Mouse (Mus musculus): ENCODE data around the gene Sfrp5. TPM values are rescaled to one million over a fixed set of nuclear protein-coding genes. Genes with fewer than 3 reads are reported as not detected.

Sfrp5 gene
- polyA plus RNA-seq, 1 experiment from 2014 or later = 4.1 TPM

DNA sequence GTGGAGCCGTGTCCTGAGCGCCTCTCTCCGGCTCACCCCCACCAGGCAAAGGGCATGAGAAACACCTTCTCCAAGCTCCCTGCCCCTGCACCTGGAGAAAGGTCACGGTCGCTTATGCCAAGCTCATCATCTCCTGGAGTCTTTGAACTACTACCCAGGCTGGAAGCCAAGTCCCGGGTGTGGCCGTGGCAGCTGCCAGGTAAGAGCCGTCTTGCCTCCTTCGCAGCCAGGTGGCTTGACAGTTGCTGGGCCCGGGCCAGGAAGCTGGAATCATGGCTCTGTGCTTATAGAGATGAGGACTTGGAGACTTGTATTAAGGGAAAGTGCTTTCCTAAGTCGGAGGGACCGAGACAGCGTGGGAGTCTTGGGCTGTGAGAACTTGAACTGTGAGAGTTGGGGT, 28.9 kb upstream of the Sfrp5 start:
- DNase-seq (ENCODE audit: low spot score) (no peak), ATAC-seq (ENCODE audit: insufficient read depth, low FRiP score, low TSS enrichment) (no peak)
- Histone ChIP-seq H3K27ac (ENCODE audit: low read depth, low read length) (no peak overlapping the region), H3K36me3 (ENCODE audit: control insufficient read depth, insufficient read depth, low read length) (no peaks in the 10 kb centered on the region), H3K9me3 (ENCODE audit: control insufficient read depth, low read length) (no peaks in the 10 kb centered on the region), H3K27me3 (ENCODE audit: control insufficient read depth, insufficient read depth, low read length) (no peaks in the 10 kb centered on the region), H3K4me3 (ENCODE audit: low read depth, low read length) (no peak overlapping the region), H3K9ac (ENCODE audit: low read length) (no peak overlapping the region), H3K4me1 (ENCODE audit: control insufficient read depth, insufficient read depth, low read length) (no peaks in the 10 kb centered on the region), H3K4me2 (ENCODE audit: low read depth) (no peak overlapping the region)
- WGBS = 90% methylated on average over 13 of the region's 13 CpGs

GRCm38 (mm10) chr19:42230288-42230568, 28.2 kb upstream of the Sfrp5 start:
- ATAC-seq (ENCODE audit: insufficient read depth, low FRiP score, low TSS enrichment) (no peak), DNase-seq (ENCODE audit: low spot score) (no peak)
- Histone ChIP-seq H3K4me2 (ENCODE audit: low read depth) (no peak overlapping the region), H3K4me1 (ENCODE audit: control insufficient read depth, insufficient read depth, low read length) (no peaks in the 10 kb centered on the region), H3K9ac (ENCODE audit: low read length) (no peak overlapping the region), H3K9me3 (ENCODE audit: control insufficient read depth, low read length) (no peaks in the 10 kb centered on the region), H3K36me3 (ENCODE audit: control insufficient read depth, insufficient read depth, low read length) (no peaks in the 10 kb centered on the region), H3K27me3 (ENCODE audit: control insufficient read depth, insufficient read depth, low read length) (no peaks in the 10 kb centered on the region), H3K27ac (ENCODE audit: low read depth, low read length) (no peak overlapping the region), H3K4me3 (ENCODE audit: low read depth, low read length) (no peak overlapping the region)
- 72% methylated on average over 5 of the region's 5 CpGs for WGBS

- Histone ChIP-seq H3K9ac (ENCODE audit: low read length) (no peak overlapping the region), H3K36me3 (ENCODE audit: control insufficient read depth, insufficient read depth, low read length) (no peaks in the 10 kb centered on the region), H3K4me3 (ENCODE audit: low read depth, low read length) (no peak overlapping the region), H3K27me3 (ENCODE audit: control insufficient read depth, insufficient read depth, low read length) (no peaks in the 10 kb centered on the region), H3K4me2 (ENCODE audit: low read depth) (no peak overlapping the region), H3K9me3 (ENCODE audit: control insufficient read depth, low read length) (no peaks in the 10 kb centered on the region), H3K4me1 (ENCODE audit: control insufficient read depth, insufficient read depth, low read length) (no peaks in the 10 kb centered on the region), H3K27ac (ENCODE audit: low read depth, low read length) (no peak overlapping the region)
- ATAC-seq (ENCODE audit: insufficient read depth, low FRiP score, low TSS enrichment) (no peak), DNase-seq (ENCODE audit: low spot score) (no peak)
- 74% methylated on average over 17 of the region's 17 CpGs for WGBS
Measured at GRCm38 (mm10) chr19:42229499-42230287, 27.6 kb upstream of the Sfrp5 start.

DNA sequence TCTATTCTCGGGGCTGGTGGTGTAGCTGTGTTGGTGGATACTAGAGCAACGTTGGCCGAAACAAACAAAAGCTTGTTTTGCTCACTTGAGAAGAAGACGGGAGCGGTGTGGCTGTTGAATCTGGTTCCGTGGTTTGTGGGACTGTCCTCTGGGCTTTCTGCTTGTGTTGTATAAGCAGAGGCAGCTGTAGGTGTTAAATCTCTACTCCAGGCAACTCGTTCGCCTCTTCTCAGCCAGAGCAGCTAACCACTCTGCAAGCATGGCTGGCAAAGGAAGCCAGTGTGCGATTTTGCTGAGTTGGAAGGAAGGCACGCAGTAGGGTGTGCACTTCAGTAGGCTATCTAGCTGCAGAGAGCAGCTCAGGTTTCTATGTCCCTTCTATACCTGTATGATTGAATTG, 24.4 kb upstream of the Sfrp5 start:
- no peak overlapping the region for H3K4me3 ChIP-seq (ENCODE audit: low read depth, low read length)
- 0 out of 2 replicates have a peak overlapping the region, but pooled peaks have one; percentile 8 for H3K27ac ChIP-seq (ENCODE audit: low read depth, low read length)
- 82% methylated on average over 10 of the region's 10 CpGs for WGBS
- H3K36me3 ChIP-seq (ENCODE audit: control insufficient read depth, insufficient read depth, low read length) = no peaks in the 10 kb centered on the region
- no peaks in the 10 kb centered on the region for H3K9me3 ChIP-seq (ENCODE audit: control insufficient read depth, low read length)
- H3K4me2 ChIP-seq (ENCODE audit: low read depth) = no peak overlapping the region
- H3K4me1 ChIP-seq (ENCODE audit: control insufficient read depth, insufficient read depth, low read length) = no peaks in the 10 kb centered on the region
- no peak for DNase-seq (ENCODE audit: low spot score)
- no peaks in the 10 kb centered on the region for H3K27me3 ChIP-seq (ENCODE audit: control insufficient read depth, insufficient read depth, low read length)
- H3K9ac ChIP-seq (ENCODE audit: low read length) = no peak overlapping the region
- no peak for ATAC-seq (ENCODE audit: insufficient read depth, low FRiP score, low TSS enrichment)

DNA sequence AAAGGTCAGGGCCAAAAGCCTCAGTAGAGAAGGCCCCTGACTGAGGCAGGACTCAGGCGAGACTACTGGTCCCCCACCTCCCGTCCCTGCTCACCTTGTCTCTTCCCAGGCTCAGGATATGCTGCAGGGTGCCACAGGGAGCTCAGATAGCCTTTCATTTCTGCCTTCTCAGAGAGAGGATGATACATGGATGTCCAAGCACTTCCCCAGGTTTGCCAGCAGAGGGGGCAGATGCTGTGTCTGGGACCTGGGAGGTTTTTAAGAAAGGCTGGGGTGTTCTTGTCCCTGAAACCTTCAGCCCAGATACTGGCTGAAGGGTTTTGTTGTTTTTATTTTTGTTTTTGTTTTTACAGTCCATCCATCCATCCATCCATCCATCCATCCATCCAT, 15.3 kb upstream of the Sfrp5 start:
- no peaks in the 10 kb centered on the region for H3K9me3 ChIP-seq (ENCODE audit: control insufficient read depth, low read length)
- 14% methylated on average over 2 of the region's 2 CpGs for WGBS
- no peak overlapping the region for H3K27ac ChIP-seq (ENCODE audit: low read depth, low read length)
- ATAC-seq (ENCODE audit: insufficient read depth, low FRiP score, low TSS enrichment) (no peak), DNase-seq (ENCODE audit: low spot score) (peak; percentile 38)
- H3K9ac ChIP-seq (ENCODE audit: low read length) = no peak overlapping the region
- H3K4me3 ChIP-seq (ENCODE audit: low read depth, low read length) = no peak overlapping the region
- no peaks in the 10 kb centered on the region for H3K4me1 ChIP-seq (ENCODE audit: control insufficient read depth, insufficient read depth, low read length)
- H3K4me2 ChIP-seq (ENCODE audit: low read depth) = no peak overlapping the region
- no peaks in the 10 kb centered on the region for H3K36me3 ChIP-seq (ENCODE audit: control insufficient read depth, insufficient read depth, low read length)
- no peaks in the 10 kb centered on the region for H3K27me3 ChIP-seq (ENCODE audit: control insufficient read depth, insufficient read depth, low read length)

- Histone ChIP-seq H3K27me3 (ENCODE audit: control insufficient read depth, insufficient read depth, low read length) (no peaks in the 10 kb centered on the region), H3K9ac (ENCODE audit: low read length) (no peak overlapping the region), H3K27ac (ENCODE audit: low read depth, low read length) (no peak overlapping the region), H3K9me3 (ENCODE audit: control insufficient read depth, low read length) (no peaks in the 10 kb centered on the region), H3K4me1 (ENCODE audit: control insufficient read depth, insufficient read depth, low read length) (no peaks in the 10 kb centered on the region), H3K4me2 (ENCODE audit: low read depth) (no peak overlapping the region), H3K36me3 (ENCODE audit: control insufficient read depth, insufficient read depth, low read length) (no peaks in the 10 kb centered on the region), H3K4me3 (ENCODE audit: low read depth, low read length) (no peak overlapping the region)
- 73% methylated on average over 7 of the region's 7 CpGs for WGBS
- ATAC-seq (ENCODE audit: insufficient read depth, low FRiP score, low TSS enrichment) (no peak), DNase-seq (ENCODE audit: low spot score) (no peak)
Measured at GRCm38 (mm10) chr19:42216699-42217373, 14.8 kb upstream of the Sfrp5 start.

DNA sequence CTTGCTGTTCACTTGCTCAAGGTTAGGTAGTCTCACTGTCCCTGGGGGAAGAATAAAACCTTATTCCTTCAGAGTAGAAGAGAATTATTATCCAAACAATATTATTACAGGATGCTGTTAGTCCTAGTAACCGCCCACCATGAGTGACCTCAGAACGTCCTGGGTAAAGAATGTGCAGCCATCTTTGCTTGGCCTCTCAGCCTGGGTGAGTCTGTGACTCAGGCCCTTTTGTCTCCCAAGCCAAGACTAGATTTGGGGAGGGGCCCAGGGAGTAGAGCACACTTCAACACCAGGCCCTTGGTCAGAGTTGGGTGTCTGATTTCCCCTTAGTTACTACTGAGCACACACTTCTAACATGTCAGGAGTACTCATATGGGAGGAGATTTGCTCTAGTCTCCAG, 12.5 kb upstream of the Sfrp5 start:
- H3K9me3 ChIP-seq (ENCODE audit: control insufficient read depth, low read length) = no peaks in the 10 kb centered on the region
- no peak overlapping the region for H3K4me3 ChIP-seq (ENCODE audit: low read depth, low read length)
- no peak overlapping the region for H3K9ac ChIP-seq (ENCODE audit: low read length)
- no peak overlapping the region for H3K4me2 ChIP-seq (ENCODE audit: low read depth)
- H3K27me3 ChIP-seq (ENCODE audit: control insufficient read depth, insufficient read depth, low read length) = no peaks in the 10 kb centered on the region
- no peak overlapping the region for H3K27ac ChIP-seq (ENCODE audit: low read depth, low read length)
- DNase-seq (ENCODE audit: low spot score) (no peak), ATAC-seq (ENCODE audit: insufficient read depth, low FRiP score, low TSS enrichment) (no peak)
- WGBS = 72% methylated on average over 2 of the region's 2 CpGs
- H3K36me3 ChIP-seq (ENCODE audit: control insufficient read depth, insufficient read depth, low read length) = no peaks in the 10 kb centered on the region
- no peaks in the 10 kb centered on the region; the same call in 1 of the 2 replicates for H3K4me1 ChIP-seq (ENCODE audit: control insufficient read depth, insufficient read depth, low read length)

DNA sequence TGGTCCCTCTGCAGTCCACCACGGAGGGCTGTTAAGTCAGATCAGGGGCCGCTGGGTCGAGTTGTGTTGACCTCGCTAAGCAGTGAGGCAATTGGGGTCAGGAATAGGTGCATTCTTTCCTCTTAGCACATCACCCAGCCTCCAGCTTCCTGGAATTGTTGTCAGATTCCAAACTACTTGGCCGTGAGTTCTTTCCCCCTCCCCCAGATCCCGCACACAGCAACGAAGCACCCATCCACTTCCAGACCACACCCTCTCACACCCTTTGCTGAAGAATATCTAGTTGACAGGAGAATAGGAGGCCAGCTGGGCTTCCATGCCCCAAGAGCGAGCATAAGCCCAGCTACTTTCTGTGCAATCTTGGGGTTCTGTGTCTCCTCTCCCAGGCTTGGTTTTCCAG, 9.9 kb upstream of the Sfrp5 start:
- Histone ChIP-seq H3K4me2 (ENCODE audit: low read depth) (no peak overlapping the region), H3K9ac (ENCODE audit: low read length) (no peak overlapping the region), H3K36me3 (ENCODE audit: control insufficient read depth, insufficient read depth, low read length) (no peaks in the 10 kb centered on the region), H3K4me1 (ENCODE audit: control insufficient read depth, insufficient read depth, low read length) (no peaks in the 10 kb centered on the region; the same call in 1 of the 2 replicates), H3K27ac (ENCODE audit: low read depth, low read length) (no peak overlapping the region), H3K27me3 (ENCODE audit: control insufficient read depth, insufficient read depth, low read length) (no peaks in the 10 kb centered on the region), H3K4me3 (ENCODE audit: low read depth, low read length) (no peak overlapping the region), H3K9me3 (ENCODE audit: control insufficient read depth, low read length) (no peaks in the 10 kb centered on the region)
- WGBS = 38% methylated on average over 8 of the region's 8 CpGs
- ATAC-seq (ENCODE audit: insufficient read depth, low FRiP score, low TSS enrichment) (no peak), DNase-seq (ENCODE audit: low spot score) (no peak)

GRCm38 (mm10) chr19:42209976-42210375, 7.9 kb upstream of the Sfrp5 start:
- no peak overlapping the region for H3K27ac ChIP-seq (ENCODE audit: low read depth, low read length)
- no peaks in the 10 kb centered on the region for H3K27me3 ChIP-seq (ENCODE audit: control insufficient read depth, insufficient read depth, low read length)
- no peaks in the 10 kb centered on the region for H3K36me3 ChIP-seq (ENCODE audit: control insufficient read depth, insufficient read depth, low read length)
- H3K4me2 ChIP-seq (ENCODE audit: low read depth) = no peak overlapping the region
- ATAC-seq (ENCODE audit: insufficient read depth, low FRiP score, low TSS enrichment) (no peak), DNase-seq (ENCODE audit: low spot score) (no peak)
- H3K9ac ChIP-seq (ENCODE audit: low read length) = no peak overlapping the region
- H3K4me3 ChIP-seq (ENCODE audit: low read depth, low read length) = no peak overlapping the region
- H3K9me3 ChIP-seq (ENCODE audit: control insufficient read depth, low read length) = no peaks in the 10 kb centered on the region
- H3K4me1 ChIP-seq (ENCODE audit: control insufficient read depth, insufficient read depth, low read length) = no peaks in the 10 kb centered on the region; the same call in 1 of the 2 replicates
- WGBS = 63% methylated on average over 6 of the region's 6 CpGs

Data from neural tube, embryonic 11.5 days (tissue).